Mouse (Mus musculus): ENCODE measurements around the gene Hoga1. TPM values are rescaled to one million over a fixed set of nuclear protein-coding genes. Genes with fewer than 3 reads are reported as not detected.

Gene Hoga1
- total RNA-seq (2023) = not detected

DNA sequence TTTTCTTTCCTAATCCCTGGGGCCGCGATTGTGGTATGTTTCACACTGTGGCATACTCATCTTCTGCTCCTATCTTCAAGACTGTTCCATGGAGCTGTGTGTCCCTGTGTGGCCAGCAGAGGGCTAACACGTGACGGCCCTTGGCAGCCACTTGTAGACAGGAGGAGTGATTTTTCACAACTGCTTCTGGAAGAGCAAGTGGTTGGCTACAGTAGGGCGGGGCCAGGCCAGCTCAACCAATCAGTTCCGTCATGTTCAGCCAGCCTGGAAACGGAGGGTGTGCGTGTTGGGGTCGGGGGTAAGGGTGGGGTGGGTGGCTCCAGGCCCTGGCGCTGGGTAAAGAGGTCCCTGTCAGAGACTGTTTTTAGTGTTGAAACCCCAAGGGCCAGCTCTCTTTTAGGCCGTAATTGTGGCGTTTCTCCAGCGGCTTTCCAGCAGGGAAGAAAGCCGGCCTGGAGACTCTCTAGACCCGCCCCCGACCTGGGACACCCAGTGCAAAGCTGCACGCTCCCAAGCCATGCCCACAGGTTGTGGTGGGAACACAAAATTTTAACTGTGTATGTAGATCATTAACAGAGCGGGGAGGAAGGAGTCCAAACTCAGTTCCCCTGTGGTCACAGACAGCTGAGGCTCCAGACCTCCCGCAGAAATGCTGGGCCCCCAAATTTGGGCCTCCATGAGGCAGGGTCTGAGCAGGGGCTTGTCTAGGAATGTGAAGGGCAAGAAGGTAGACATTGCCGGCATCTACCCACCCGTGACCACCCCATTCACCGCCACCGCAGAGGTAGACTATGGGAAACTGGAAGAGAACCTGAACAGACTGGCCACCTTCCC is at the start of gene Hoga1:
Gene Hoga1 (plus strand): TSS at position 342 of the 834 bp plus-strand sequence.

DNA sequence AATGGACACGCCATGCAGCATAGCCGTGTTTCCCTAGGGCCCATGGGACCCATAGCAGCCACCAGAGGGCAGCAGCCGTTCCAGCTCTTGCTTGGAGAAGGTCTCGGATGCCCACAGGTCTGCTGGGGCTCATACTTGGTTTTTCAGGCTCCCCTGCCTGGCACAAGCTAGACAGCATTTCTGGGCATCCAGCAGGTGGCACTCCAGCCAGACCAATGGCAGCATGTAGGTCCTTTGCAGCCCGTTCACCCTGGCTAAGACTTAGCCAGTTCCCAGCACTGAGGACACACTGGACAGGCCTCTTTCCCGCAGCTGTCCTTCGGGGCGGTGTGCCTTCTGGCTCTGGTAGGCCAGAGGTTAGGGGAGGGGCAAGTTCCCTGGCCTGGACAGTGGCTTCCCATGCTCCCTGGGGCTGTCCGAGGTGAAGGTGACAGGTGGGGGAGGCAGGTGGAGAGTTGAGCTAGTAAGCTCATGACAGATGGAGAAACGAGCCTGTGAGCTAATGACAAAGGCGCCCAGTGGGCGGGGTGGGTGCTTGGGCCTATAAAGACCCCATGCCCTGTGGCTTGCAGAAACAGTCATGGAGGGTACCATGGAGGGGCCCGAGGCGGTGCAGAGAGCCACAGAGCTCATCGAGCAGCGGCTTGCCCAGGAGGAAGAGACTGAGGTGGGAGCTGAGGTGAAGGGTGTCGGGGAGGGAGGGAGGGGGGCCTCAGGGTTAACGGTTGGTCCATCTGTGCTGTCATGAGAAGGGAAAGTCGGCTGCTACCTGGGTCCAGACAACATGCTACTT is 9.8 kb upstream of the Hoga1 start, which contains the start of gene Ankrd2:
Gene Ankrd2 (plus strand): TSS at position 545 of the 793 bp plus-strand sequence.

DNA sequence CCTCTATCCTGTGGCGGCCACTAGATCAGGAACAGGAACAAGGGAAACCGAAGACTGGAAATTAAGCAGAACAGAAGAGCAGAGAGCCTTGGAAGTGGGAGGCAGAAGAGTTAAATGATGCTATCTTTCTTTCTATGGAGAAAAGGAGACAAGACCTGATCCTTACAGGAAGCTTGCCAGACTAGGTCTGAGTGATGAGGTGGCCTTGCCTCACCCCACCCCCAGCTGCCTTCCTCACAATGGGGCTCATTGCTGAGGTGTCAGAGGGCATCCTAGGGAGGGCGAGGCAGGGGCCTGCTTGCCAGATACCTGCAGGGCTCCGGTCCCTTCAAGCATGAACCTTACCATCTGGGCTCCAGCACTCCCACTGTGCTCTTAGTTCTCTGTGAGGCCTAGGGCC is 6.5 kb downstream of the Hoga1 start, which contains the start of gene 4933411K16Rik:
Gene 4933411K16Rik (plus strand): TSS at position 301 of the 400 bp plus-strand sequence.

DNA sequence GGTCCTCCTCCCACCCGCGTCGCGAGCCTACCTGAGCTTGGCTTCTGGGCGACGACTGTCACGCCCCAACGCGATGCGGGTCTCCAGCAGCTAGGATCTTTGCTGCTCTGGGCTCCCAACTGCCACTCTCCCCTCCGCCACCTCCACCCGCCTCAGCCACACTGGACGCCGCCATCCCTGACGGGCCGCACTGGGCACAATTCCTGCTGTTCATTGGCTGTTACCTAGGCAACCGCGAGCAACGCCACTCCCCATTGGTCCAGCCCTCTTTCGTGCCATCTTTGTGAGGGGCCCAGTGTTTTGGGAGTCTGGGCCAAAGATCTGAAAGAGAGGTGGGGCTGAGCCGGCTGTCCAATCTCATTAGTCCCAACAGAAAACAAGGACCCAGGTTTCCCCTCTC is 40.8 kb downstream of the Hoga1 start, which contains the start of gene Morn4:
Gene Morn4 (minus strand): TSS at position 192 of the 400 bp plus-strand sequence.

DNA sequence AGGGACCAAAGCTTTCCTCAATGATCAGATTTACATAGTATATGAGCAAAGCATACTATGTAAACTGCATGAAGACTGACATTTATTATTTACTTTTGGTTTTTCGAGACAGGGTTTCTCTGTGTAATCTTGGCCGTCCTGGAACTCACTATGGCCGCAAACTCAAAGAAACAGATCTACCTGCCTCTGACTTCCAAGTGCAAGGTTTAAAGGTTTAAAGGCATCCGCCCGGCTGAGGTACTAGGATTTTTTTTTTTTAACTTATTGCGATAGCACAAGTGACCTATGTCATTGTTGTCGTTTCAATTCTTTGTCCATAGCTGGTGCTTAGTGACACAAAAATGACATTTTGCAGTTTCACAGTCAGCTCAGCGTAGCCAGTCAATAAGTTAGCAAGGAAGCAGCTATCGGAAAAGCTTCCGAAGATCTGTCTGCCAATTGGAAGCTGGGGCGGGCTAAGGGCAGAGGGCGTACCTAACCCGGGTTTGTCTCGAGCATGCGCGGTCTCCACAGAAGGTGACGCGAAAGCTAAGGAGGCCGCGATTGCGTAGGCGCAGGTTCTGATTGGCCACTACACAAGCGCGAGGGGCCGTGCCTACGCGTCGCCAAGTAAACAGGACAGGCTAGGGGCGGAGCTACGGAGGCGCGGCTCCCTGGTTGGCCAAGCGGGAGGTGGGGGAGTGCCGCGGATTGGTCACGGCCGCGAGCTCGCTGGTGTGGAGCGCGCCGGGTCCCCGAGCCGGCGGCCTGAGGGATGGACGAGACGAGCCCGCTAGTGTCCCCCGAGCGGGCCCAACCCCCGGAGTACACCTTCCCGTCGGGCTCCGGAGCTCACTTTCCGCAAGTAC is 44.6 kb downstream of the Hoga1 start, which contains the start of gene Pi4k2a:
Gene Pi4k2a (plus strand): TSS at position 723 of the 848 bp plus-strand sequence.

Other genes starting within 250 kb of the Hoga1 start
- 2.7 TPM for gene Arhgap19, start 243.6 kb upstream of the Hoga1 start, total RNA-seq (2023)
- gene Frat1, start 215.6 kb upstream of the Hoga1 start, total RNA-seq (2023) = 72.4 TPM
- 138 TPM for gene Frat2, start 197.5 kb upstream of the Hoga1 start, total RNA-seq (2023)
- gene Rrp12, start 149.4 kb upstream of the Hoga1 start, total RNA-seq (2023) = 29.6 TPM
- gene Pgam1, start 133.7 kb upstream of the Hoga1 start, total RNA-seq (2023) = 50.5 TPM
- 46.8 TPM for gene Exosc1, start 112.2 kb upstream of the Hoga1 start, total RNA-seq (2023)
- 37.5 TPM for gene Zdhhc16, start 112.1 kb upstream of the Hoga1 start, total RNA-seq (2023)
- 135 TPM for gene Mms19, start 64.5 kb upstream of the Hoga1 start, total RNA-seq (2023)
- gene Ubtd1, start 63.8 kb upstream of the Hoga1 start, total RNA-seq (2023) = 7.4 TPM
- not detected for gene Ankrd2, start 9.6 kb upstream of the Hoga1 start, total RNA-seq (2023)
- gene 4933411K16Rik, start 6.6 kb downstream of the Hoga1 start, total RNA-seq (2023) = not detected
- gene Morn4, start 40.7 kb downstream of the Hoga1 start, total RNA-seq (2023) = 0.41 TPM
- 51.7 TPM for gene Pi4k2a, start 44.9 kb downstream of the Hoga1 start, total RNA-seq (2023)
- 7.4 TPM for gene Avpi1, start 83.4 kb downstream of the Hoga1 start, total RNA-seq (2023)
- gene Marveld1, start 101.8 kb downstream of the Hoga1 start, total RNA-seq (2023) = 10.8 TPM
- gene Zfyve27, start 118.3 kb downstream of the Hoga1 start, total RNA-seq (2023) = 68.8 TPM
- gene Sfrp5, start 156.6 kb downstream of the Hoga1 start, total RNA-seq (2023) = not detected
- gene Golga7b, start 202.0 kb downstream of the Hoga1 start, total RNA-seq (2023) = not detected

Data from CD4-positive naive resting alpha-beta T cell, adult 57 days (primary cell).